Mouse (Mus musculus): ENCODE data around the gene Krt28.

DNA sequence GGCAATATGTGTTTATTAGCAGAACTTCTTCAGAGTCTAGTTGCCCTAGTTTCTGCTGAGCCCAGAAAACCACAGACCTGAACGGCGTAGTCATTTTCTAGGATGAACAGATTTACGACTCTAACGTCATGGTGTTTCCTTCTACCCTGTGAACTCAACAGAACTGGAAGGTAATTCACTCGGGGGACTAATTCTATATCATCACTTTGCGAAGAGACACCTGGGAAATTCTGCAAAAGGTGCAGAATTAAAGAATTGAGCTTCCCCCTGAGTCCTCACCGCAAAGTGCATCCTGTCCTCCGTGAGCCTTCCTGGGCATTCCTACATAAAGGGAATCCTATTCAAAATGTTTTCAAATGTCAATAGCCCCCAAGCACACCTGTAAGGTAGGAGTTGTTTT, 13.3 kb downstream of the Krt28 start:
- TF ChIP-seq CTCF (IDR thresholded peaks at IDR 0.05; ENCODE audit: borderline replicate concordance, control insufficient read depth, extremely low read depth, insufficient read depth, low read length, poor library complexity) = no peak
- no peak for TF ChIP-seq POLR2A (IDR thresholded peaks at IDR 0.05; ENCODE audit: control insufficient read depth, extremely low read depth, insufficient read depth, low read length, poor library complexity)

All from thymus, adult 2 months (tissue).